Mouse (Mus musculus) cerebellum, adult 9-10 months (tissue): ENCODE measurements around the gene Rab3d.

Experiments
- DNase-seq: peaks from one replicate; pipeline ENCODE4 v3.0.0; 2022

Rab3d gene

DNA sequence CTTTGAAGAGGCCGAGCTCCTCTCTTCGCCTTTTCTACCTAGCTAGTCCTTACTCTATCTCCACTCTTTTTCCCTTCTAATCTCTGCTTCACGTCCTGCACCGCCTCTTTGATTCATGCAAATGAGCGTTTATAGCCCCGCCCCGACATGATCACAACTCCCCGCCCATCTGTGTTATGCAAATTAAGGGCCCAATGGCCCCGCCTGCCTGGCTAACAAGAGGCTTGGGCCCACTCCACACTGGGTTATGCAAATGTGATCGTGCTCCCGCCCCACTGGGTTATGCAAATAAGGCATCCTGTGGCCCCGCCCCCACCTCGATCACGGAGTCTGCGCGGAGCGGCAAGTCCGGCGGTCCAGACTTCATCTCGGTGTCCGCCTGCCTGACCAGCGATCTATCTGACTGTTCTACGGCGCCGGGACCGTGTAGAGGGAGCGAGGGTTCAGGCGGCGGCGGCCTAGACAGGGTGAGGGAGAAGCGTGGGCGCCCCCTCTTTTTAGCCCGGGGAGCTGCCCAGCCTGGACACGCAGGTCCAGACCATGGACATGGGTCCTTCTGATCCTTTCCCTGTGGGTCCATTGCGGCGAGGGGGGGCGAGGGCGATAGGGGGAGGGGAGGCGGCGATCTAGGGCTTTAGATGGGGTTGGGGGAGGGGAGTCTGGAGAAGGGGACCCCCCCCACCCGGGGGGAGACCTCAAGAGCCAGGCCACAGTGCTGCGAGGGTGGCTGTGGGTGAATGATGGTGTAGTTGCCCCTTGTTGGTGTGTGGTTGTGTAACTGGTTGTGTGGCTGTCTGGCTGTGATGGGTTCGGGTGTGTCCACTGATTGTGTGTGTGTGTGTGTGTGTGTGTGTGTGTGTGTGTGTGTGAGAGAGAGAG is 18.9 kb upstream of the Rab3d start, which contains the start of gene Plppr2:
Plppr2 (plus strand) TSS at position 342 of the 879 bp plus-strand sequence.
- DNase-seq = peak; percentile 100

DNA sequence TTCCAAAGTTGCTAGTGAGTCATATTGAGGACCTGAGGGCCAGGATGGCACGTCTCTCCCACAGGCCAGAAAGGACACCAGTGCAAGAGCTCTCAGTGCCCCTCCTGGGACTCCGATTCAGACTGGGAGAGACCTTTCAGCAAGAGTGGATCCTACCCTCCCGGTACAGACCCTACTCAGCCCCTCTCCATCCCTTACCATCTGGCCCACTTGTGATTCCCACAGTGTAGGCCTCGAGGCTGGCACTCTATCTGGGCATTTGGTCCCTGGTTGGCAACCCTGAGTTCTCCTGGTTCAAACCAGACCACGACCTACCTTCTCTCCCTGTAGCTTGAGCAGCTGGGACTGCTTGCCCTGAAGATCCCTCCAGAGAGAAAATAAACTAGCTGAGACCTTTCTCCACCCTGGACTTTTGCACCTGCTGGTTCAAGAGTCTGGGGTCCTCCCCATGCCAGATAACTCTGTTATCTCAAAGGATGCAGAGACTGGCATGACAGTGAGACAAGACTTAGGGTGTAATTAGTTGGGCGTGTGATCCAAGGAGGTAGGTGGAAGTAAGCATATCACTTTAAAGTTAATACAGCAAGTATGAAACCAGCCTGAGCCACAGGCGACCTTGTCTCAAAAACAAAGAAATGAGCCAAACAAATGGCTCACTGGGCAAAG is 17.6 kb upstream of the Rab3d start:
- DNase-seq = no peak

DNA sequence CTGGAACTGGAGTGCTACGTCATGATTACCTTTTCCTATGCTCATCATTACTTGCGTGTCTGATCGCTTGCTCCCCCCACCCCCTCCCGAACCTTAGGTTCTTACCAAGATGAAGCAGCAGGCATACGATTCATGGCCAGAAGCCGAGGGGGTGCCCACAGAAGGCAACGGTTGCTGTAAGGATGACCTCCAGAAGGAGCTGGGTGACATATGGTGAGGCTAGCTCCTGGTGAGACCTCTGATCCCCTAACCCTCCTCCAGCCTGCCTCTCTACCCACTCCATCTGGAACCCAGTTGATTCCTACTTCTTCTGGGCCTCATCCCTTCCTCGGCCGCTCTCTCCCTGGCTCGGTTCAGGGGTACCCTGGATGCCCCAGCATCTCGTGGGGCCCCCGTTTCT is 16.0 kb upstream of the Rab3d start:
- DNase-seq = no peak

DNA sequence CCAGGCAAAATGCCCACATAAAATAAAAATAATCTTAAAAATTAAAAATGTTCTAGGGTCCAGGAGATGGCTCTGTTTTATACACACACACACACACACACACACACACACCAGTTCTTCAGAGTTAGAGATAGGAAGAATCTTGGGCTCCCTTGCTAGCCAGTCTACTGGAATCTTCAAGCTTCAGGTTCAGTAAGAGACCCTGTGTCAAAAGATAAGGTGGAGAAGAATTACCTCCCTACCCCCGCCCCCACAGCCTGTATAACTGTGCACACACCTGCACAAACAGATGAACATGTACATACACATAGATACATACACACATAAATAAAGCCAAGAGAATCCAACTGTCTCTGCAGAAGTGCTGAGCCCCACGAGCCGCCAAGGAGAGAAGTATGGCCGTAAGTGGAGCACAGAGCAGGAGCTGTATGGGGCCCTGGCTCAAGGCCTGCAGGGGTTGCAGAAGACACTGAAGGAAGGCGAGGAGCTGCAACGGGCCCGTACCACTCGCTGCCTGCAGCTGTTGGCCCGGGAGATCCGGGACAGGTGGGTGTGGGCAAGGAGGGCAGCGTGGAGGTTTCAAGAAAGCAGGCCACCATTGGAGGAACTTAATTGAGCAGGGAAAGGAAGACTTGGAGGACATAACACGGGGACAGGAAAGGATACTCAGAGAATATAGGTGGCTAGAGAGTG is 14.6 kb upstream of the Rab3d start:
- no peak for DNase-seq

DNA sequence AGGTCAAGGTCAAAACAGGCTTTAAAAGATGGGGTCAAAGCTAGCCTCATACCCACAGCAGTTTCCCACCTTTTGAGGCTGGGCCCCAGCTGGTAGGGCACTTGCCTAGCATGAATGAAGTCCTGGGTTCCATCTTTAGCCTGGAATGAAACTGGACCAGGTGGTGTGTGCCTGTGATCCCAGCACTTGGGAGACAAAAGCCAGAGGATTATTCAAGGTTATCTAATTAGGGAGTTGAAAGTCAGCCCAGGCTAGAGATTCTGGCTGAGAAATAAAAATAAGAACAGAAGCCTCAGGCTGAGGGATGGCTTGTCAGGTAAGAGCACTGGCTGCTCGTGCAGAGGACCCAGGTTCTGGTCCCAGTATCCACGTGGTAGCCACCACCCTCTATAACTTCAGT is 14.0 kb upstream of the Rab3d start:
- peak; percentile 66 for DNase-seq

DNA sequence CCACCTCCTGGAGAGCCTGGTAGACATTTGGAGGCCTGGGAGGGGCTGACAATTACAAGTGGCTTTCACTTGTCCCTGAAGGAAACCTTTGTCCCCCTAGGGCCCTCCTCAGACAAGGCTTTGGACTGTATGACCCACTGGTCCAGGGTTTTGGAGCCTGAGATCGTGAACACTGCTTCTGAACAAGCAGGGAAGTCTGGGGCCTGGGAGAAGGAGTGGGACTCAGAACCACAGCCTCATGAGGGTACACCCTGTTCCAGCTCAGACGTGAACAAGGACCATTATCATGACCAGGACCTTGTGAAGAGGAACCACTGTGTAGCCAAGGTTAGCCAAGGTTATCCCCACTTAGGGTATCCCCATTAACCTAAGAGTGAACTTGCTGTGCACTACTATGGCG is 11.2 kb upstream of the Rab3d start:
- DNase-seq = no peak

DNA sequence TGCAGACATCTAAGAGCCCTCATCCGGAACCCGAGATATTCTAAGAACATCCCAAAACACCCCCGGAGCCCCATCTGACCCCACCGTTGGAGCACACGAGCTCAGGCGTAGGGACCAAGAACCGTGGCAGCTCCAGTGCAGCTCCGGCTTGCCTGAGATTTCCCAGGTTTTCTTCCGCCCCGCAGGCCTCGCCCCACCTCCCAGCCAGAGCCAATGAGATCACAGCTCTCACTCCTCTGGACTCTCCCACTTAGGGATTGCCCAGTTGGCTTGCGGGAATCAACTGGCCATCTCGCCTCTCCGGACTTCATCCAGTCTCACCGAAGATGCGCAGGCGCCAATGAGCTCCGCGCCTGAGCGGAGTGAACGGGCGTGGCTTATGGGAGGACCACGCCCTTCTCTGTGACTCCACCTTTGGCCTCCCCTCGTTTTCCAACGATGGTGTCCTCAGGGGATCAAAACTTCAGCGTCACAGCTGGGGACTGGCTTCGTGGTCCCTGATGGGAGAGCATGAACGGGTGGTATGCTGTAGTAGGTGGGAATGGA is 9.3 kb upstream of the Rab3d start, which contains the start of the genes Ccdc159 and Tmem205:
Ccdc159 (plus strand) TSS at position 264 of the 546 bp plus-strand sequence.
Tmem205 (minus strand) TSS at position 349 of the 546 bp plus-strand sequence.
- peak; percentile 96 for DNase-seq

DNA sequence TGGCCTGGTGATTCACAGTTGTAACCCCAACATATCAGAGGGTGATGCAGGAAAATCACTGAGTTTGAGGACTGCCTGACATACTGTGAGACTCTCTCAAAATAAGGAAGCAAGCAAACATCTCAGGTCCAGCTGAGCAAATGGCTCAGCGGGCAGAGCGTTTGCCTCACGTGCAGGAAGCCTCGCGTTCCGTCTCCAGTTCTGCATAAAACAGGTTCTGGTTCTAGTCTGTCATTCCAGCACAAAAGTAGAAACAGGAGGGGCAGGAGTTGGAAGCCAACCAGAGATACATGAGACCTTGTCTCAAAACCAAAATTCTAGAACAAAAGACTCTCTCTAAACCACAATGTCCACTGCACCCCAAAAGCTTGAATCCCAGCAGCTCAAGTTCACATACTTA is 8.8 kb upstream of the Rab3d start:
- no peak for DNase-seq

DNA sequence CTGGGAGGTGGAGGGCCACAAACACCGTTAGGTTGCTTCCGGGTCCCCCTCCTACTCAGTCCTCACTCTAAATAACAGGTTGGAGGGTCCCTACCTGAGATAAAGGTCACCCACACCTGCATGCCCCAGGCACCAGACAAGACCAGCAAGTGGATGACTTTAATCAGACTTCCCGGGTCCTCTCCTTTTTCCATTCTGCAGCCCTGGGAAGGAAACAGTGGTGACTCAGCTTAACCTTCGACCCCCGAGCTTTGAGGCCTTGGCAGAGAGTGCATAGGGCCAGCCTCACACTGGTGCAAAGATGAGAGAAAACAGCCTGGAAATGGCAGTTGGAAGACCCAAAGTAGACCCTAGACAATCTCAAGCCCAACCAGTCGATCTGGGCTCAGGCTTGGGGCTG is 8.2 kb upstream of the Rab3d start:
- no peak for DNase-seq

DNA sequence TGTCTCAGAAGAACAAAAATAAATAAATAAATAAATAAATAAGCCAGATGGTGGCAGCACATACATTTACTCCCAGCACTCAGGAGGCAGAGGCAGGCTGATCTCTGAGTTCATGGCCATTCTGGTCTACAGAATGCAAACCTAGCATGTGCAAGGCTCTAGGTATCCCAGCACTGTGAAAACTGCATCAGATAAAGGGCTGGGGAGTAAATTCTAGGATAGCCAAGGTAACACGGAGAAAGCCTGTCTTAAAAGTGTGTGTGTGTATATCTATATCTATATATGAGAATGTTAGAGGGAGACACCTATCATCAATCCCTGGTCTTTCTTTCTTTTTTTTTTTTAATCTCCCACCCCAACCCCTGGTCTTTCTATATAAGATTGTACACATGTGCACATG is 7.5 kb upstream of the Rab3d start:
- DNase-seq = no peak

DNA sequence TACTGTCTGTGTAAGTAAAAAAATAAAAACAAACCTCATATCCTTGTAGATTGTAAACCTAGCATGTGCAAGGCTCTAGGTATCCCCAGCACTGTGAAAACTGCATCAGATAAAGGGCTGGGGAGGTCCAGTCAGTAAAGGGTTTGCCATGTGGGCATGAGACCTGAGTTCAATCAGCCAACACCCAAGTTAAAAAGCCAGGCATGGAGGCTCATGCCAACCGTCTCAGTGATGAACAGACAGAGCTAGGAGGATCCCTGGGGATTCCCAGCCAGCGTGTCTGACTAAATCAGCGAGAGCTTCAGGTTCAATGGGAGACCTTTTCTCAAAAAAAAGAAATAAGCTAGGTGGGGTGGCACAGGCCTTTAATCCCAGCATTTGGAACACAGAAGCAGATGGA is 7.0 kb upstream of the Rab3d start:
- no peak for DNase-seq

DNA sequence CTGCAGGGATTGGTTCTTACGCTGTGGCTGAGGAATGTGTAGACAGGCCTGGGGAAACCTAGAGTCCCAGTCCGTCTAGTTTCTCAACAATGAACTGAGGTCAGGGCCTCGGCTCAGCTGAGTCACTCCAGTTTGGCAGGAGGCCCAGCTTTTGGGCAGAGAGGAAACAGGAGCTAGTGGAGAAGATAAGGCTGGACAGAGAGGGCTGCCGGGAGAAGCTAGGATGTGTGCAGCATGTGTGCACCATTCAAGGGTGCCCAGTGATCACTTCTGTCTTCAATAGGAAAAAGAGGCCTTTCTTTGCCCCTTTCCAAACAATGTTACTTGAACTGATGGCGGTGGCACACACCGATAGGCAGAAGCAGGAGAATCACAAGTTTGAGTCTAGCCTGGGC is 6.1 kb upstream of the Rab3d start:
- DNase-seq = no peak

DNA sequence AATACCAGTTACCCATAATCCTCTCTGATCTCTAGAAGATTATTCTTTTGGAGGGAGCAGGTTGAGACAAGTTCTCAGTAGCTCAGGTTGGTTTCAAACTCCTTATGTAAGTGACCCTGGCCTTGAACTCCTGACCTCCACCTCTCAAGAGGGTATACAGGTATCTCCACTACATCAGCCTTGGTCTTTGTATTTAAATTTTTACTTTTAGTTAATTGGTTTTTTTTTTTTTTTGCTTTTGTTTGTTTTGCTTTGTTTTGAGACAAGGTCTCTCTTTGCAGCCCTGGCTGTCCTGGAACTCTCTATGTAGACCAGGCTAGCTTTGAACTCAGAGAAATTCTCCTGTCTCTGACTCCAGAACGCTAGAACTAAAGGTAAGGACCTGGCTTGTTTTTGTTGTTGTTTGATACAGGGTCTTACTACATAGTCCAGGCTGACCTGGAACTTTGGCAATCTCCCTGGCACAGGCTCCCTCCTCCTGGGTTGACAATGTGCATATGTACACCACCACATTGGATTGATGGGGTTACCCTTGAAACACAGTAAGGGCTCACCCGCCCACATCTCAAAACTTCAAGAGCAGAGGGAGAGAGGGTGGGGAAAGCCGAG is 5.6 kb upstream of the Rab3d start:
- no peak for DNase-seq

DNA sequence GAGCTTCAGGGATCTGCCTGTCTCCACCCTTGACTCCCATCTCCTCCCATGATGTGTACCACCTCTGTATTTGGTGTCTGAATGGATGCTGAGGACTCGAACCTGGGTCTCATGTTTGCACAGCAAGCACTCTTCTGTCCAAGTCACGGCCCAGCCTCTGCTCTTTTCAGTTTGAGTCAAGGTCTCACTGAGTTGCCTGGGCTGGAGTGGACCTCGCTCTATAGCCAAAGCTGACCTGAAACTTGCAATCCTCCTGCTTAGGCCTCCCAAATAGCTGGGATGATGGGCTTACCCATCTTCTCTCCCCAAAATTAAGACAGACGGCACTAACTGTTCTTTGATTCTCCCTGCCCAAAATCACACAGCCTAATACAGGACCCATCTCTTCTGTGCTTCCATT is 5.0 kb upstream of the Rab3d start:
- no peak for DNase-seq

DNA sequence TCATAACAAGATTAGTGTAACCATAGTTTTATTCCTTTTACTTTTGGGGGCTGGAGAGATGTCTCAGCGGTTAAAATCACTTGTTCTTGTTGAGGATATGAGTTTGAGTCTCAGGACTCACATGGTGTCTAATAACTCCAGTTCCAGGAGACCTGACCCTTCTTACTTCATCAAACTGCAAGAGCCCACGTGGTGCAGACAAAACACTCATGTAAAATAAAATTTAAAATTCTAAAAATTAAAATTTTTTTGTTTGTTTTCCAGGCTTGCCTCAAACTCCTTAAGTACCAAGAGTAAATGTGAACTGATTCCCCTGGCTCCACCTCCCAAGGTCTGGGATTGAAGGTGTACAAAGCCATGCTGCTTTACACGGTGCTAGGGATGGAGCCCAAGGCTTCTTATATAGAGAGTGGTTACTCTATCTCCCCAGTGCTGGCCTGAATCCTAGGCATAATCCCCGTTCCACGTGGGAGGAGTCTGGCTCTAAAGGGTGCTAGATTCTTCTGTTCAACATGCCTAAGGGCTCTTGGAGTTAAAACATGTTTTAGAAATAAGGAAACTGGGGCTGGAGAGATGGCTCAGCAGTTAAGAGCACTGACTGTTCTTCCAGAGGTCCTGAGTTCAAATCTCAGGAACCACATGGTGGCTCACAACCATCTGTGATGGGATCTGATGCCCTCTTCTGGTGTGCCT is 846 bp upstream of the Rab3d start:
- no peak for DNase-seq

DNA sequence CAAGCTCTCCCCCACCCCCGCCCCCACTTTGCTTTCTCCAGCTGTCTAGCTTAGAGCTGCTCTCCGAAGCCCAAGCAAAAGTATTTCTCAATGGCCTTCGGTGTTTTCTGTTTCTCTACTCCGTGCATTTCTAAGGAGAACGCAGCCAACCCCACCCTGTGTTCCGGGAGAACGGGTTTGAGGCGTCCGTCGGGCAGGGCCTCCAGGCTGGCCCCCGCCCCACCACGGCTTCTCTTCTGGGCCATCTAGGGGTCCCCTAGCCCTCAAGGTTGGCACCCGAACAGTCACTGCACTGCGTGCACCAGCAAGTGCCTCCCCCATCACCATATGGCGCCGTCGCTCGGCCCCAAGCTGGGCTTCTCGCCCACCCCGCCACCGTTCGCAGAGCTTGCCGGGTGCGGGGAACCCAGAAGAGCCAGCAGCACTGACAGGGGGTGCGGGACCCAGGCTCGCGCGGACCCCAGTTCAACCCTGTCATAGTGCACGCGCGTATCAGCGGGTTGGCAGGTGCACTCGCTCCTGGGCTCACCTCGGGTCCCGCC is 428 bp downstream of the Rab3d start:
- no peak for DNase-seq

DNA sequence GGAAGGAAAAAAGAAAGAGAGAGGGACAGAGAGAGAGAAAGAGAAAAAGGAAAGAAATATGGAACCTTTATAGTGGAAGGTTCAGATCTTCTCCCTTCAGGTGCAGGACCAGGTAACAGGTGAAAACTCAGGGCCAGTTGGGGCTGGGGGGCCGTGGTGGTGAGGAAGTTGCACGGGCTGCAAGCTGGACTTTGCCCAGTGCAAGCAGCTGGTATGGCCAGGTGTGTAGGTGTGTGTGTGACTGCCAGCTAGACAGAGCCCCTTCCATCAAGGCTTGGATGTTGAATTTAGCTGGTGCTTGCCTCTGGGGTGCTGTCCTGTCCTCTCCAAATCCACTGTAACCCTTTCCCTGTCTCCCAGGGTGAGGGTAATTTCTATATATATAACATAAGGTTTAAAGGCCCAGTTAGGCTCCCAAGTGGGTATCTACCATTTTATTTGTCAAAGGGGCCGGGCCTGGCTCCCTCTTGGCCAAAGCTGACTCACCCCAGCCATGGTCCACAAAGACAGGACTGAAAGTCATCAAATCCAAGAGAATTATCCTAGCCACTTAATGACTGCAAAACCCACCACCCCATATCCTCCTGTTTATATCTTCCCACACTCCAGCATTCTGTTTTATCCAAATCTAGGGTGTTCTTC is 1.0 kb downstream of the Rab3d start:
- no peak for DNase-seq

DNA sequence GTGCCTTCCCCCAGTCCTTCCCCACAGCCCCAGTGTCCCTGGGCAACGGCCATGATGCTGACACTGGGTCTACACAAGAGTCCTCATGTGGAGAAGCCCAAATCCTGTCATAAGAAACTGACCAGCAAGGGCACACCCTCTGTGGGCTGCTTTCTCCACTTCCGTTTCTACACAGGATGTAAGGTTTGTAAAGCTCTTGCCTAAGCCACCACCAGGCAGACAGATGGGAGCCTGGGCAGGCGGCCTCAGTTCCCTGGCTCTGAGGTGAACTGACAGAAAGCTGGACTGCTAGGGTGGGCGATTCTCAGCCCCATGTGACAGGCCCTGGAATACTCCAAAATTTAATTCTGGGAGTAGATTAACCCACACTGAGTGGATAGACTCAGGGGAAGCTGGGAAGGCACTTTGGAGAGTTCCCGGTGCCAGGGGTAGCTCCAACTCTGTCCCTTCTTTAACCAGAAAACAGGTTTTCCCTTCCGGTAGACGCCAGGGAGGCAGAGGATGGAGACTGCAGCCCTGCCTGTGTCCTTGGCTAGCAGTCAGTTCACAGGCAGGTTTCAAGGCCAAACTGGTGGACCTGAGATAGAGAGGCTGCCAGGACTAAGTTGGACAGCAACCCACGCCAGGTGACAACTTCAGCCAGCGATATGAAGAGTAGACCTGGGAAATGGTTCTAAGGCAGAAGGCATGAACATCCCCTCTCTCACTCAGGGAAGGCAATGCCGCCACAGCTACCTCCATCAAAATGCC is 8.3 kb downstream of the Rab3d start:
- no peak for DNase-seq

DNA sequence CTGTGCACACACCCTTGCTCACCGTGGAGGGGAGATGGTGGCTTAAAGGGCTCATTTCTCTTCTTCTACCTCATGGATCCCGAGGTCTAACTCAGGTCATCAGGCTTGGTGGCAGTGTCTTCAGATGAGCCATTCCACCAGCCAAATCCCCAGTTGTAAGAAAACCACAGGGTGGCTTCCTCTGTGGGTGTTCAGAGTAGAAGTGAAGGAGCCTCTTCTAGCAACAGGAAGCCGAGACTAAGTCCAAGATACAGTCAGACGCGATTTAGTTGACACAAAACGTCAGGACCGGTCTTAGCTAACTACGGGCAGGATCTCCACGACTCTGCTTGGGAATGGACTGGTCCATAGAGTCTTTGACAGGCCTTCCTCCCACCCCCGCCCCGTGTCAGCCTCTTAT is 9.8 kb downstream of the Rab3d start:
- DNase-seq = no peak

DNA sequence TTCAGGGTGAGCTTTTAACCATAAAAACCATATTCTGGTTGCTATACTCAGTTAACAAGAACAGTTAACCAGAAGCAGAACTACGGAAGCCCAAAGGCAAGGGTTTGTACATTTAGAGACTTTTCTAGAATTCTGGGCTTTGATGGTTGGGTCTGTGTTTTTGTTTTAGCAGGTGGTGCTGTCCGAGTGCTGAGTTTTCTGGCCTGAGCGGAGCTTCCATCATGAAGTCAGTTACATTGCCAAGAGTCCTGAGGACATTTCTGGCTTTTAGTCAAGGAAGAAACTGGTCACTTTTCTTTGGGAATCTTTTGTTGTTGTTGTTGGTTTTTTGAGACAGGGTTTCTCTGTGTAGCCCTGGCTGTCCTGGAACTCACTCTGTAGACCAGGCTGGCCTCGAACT is 14.0 kb downstream of the Rab3d start:
- DNase-seq = no peak
